Mouse (Mus musculus) frontal cortex, postnatal 36 days (tissue): Measurements from ENCODE around the gene Dzip1.
A peak's percentile ranks its signal among the peaks of the same experiment; 100 is the strongest.

ENCODE experiments used
- DNase-seq, 2 experiments: peaks; one replicate each; pipeline ENCODE4 v3.0.0; 2022; ENCODE audit warnings: low spot score in 2 of 2

The Dzip1 gene

GRCm38 (mm10) chr14:118836145-118836544, 89.1 kb downstream of the Dzip1 start:
- DNase-seq: no peak

GRCm38 (mm10) chr14:118834313-118834712, 90.9 kb downstream of the Dzip1 start:
- no peak for DNase-seq

GRCm38 (mm10) chr14:118833241-118833640, 92.0 kb downstream of the Dzip1 start:
- DNase-seq: no peak

DNA sequence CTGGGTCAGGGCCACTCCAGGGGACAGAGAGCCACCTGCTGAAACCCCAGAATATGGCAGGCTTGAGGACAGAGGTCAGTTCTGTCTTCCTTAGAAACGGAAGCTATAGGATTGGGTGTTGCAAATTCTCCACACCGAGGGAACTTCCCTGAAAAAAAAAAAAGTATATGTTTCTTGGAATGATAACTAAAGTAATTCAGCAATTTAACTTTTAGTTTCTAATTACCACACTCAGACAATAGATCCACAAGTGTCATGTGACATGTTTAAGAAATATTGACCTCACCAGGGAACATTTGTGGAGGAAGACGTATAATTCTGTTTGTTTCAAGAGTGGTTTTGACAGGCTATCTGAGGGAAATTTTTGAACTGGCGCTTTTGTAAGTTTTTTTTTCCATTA, 93.7 kb downstream of the Dzip1 start:
- no peak for DNase-seq

DNA sequence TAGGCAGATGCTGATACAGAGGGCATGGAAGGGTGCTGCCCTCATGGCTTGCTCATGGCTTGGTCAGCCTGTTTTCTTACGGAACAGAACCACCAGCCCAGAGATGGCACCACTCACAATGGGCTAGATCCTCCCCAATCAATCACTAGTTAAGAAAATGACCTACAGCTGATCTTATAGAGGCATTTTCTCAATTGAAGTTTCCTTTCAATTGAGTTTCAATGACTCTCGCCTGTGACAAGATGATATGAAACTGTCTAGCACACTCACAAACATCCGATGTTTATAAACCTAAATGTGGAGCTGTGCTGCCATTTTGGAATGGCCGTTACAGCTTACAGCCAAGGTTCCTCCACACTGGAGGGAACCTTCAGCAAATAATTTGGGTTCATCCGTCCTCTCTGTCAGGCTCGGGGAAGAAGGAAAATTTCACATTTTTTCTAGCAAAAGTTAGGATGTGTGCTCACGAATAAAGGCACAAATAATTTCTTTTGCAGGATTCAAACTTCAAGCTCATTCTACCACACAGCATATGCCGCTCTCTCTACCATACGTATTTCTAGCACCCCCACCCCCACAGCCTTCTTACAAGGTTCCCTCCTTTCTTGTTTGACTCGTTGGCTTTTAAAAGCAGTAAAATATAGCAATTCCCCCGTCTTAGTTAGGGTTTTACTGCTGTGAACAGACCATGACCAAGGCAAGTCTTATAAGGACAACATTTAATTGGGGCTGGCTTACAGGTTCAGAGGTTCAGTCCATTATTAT, 95.7 kb downstream of the Dzip1 start:
- DNase-seq: peak; percentile 40 to 54

DNA sequence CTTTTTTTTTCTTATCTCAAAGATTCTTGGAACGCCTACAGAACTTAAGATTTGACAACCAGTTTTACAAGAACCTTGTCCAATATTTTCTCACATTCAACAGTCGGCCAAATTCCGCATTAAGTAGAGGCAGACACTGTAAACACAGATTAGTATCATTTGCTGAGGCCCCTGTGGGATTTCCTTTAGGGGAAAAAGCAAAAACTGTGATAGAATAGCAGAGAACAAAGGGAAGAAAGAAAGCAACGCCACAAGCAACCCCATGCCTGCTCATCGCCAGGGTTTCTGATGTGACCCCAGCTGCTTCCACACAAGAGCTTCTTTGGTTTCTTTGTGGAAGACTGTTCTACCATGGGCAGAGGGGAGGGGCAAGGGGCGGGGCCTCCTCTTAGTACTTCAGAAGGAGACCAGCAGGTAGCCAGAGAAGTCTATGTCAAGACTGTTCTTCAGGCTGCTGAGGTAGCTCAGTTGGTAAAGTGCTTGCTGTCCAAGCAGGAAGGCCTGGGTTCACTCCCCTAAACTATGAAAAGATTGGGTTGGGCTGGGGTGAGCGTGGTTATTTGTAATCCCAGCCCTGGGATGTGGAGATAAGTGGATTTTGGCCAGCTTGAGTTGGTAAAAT, 97.9 kb downstream of the Dzip1 start:
- DNase-seq: no peak

- no peak for DNase-seq
These were observed 98.9 kb downstream of the Dzip1 start for GRCm38 (mm10) chr14:118826346-118826745.
